Mouse (Mus musculus) kidney, embryonic 16.5 days (tissue): ENCODE data around the gene Adss. TPM values are rescaled to one million over a fixed set of nuclear protein-coding genes. Genes with fewer than 3 reads are reported as not detected.

Source experiments
- ATAC-seq: fragments of 200-750 bp; cut with Nextera tagmentation; 2 replicates; pipeline ENCODE4 v1.8.0; 2017; ENCODE audit warnings: moderate TSS enrichment; ENCODE audit not compliant: low FRiP score, low TSS enrichment
- H3K27ac ChIP-seq: fragments of 300-500 bp; sonication (generic); 2 replicates; pipeline ENCODE4 v1.5.1; 2014; ENCODE audit warnings: low read length
- H3K27me3 ChIP-seq: fragments of 300-500 bp; sonication (generic); 2 replicates; pipeline ENCODE4 v1.6.1; 2014; ENCODE audit warnings: low read length, control low read depth, mixed read lengths; ENCODE audit not compliant: insufficient read depth
- H3K36me3 ChIP-seq: fragments of 300-500 bp; sonication (generic); 2 replicates; pipeline ENCODE4 v1.6.1; 2014; ENCODE audit warnings: low read length, control low read depth, mixed read lengths; ENCODE audit not compliant: insufficient read depth
- H3K4me1 ChIP-seq: fragments of 300-500 bp; sonication (generic); 2 replicates; pipeline ENCODE4 v1.6.1; 2014; ENCODE audit warnings: low read length, control low read depth, mixed read lengths; ENCODE audit not compliant: insufficient read depth
- H3K4me2 ChIP-seq: fragments of 300-500 bp; sonication (generic); replicated peaks from 2 replicates; pipeline ENCODE4 v1.6.1; 2014; ENCODE audit warnings: low read depth, low read length
- H3K4me3 ChIP-seq: fragments of 300-500 bp; sonication (generic); 2 replicates; pipeline ENCODE4 v1.5.1; 2014; ENCODE audit warnings: mild to moderate bottlenecking, low read length
- H3K9ac ChIP-seq: fragments of 300-500 bp; sonication (generic); replicated peaks from 2 replicates; pipeline ENCODE4 v1.6.1; 2014; ENCODE audit warnings: low read length
- H3K9me3 ChIP-seq: fragments of 300-500 bp; sonication (generic); 2 replicates; pipeline ENCODE4 v1.6.1; 2016; ENCODE audit warnings: low read length, control low read depth
- WGBS: fragments of 180-500 bp; shearing (Covaris S2); extraction: QIAGEN DNeasy Blood & Tissue Kit; methylation state at CpG from one replicate; pipeline ENCODE4 v1.1.7; 2014; 5-methylcytosine and 5-hydroxymethylcytosine counted together
- polyA plus RNA-seq: library from polyadenylated mRNA; unstranded; fragments of >200 nt; fragmentation: Nextera tagmentation; extraction: Ambion mirVana; gene quantifications from 2 replicates; pipeline ENCODE4 v1.2.1, GENCODE M21; 2015

Gene Adss
- polyA plus RNA-seq, 1 experiment from 2014 or later, result 50.6 TPM

- Histone ChIP-seq H3K4me2 (no peak overlapping the region), H3K36me3 (peaks cover 36% of the 10 kb centered on the region), H3K27me3 (no peaks in the 10 kb centered on the region), H3K4me3 (no peak overlapping the region), H3K27ac (no peak overlapping the region), H3K9ac (no peak overlapping the region), H3K4me1 (no peaks in the 10 kb centered on the region), H3K9me3 (no peaks in the 10 kb centered on the region)
- 52% methylated on average over 2 of the region's 2 CpGs for WGBS
- no peak for ATAC-seq
Measured at GRCm38 (mm10) chr1:177777397-177777796, 18.9 kb downstream of the Adss start.

GRCm38 (mm10) chr1:177768931-177769330, 27.4 kb downstream of the Adss start:
- Histone ChIP-seq H3K27ac (no peak overlapping the region), H3K4me1 (no peaks in the 10 kb centered on the region), H3K4me2 (no peak overlapping the region), H3K9ac (no peak overlapping the region), H3K36me3 (peaks cover 49% of the 10 kb centered on the region), H3K4me3 (no peak overlapping the region), H3K9me3 (no peaks in the 10 kb centered on the region), H3K27me3 (no peaks in the 10 kb centered on the region)
- no peak for ATAC-seq

- Histone ChIP-seq H3K36me3 (no peaks in the 10 kb centered on the region), H3K9ac (no peak overlapping the region), H3K4me1 (no peaks in the 10 kb centered on the region), H3K9me3 (no peaks in the 10 kb centered on the region), H3K27ac (no peak overlapping the region), H3K27me3 (no peaks in the 10 kb centered on the region), H3K4me3 (no peak overlapping the region), H3K4me2 (no peak overlapping the region)
- 70% methylated on average over 5 of the region's 5 CpGs for WGBS
- no peak for ATAC-seq
Measured at GRCm38 (mm10) chr1:177757249-177757648, 39.1 kb downstream of the Adss start.

GRCm38 (mm10) chr1:177753496-177753895, 42.8 kb downstream of the Adss start:
- Histone ChIP-seq H3K9me3 (peaks cover 22% of the 10 kb centered on the region), H3K27me3 (no peaks in the 10 kb centered on the region), H3K36me3 (peaks cover 8% of the 10 kb centered on the region; the same call in 1 of the 2 replicates), H3K9ac (no peak overlapping the region), H3K4me1 (no peaks in the 10 kb centered on the region), H3K4me3 (no peak overlapping the region), H3K27ac (no peak overlapping the region), H3K4me2 (no peak overlapping the region)
- no peak for ATAC-seq
- 66% methylated on average over 1 of the region's 1 CpGs for WGBS

- WGBS, result 92% methylated on average over 6 of the region's 6 CpGs
Measured at GRCm38 (mm10) chr1:177747869-177748540, 48.3 kb downstream of the Adss start.

GRCm38 (mm10) chr1:177744521-177745325, 51.6 kb downstream of the Adss start:
- Histone ChIP-seq H3K4me2 (no peak overlapping the region), H3K9ac (no peak overlapping the region), H3K27ac (no peak overlapping the region), H3K36me3 (0 out of 2 replicates have a peak, but pooled peaks cover 4% of the 10 kb centered on the region), H3K9me3 (peaks cover 6% of the 10 kb centered on the region), H3K27me3 (no peaks in the 10 kb centered on the region), H3K4me1 (no peaks in the 10 kb centered on the region), H3K4me3 (no peak overlapping the region)
- ATAC-seq, result no peak
- 77% methylated on average over 7 of the region's 7 CpGs for WGBS

More at GRCm38 (mm10) chr1:177747869-177748540, 48.3 kb downstream of the Adss start:
- Histone ChIP-seq H3K4me1 (no peaks in the 10 kb centered on the region), H3K27ac (no peak overlapping the region), H3K27me3 (no peaks in the 10 kb centered on the region), H3K36me3 (peaks cover 12% of the 10 kb centered on the region; the same call in 1 of the 2 replicates), H3K9ac (no peak overlapping the region), H3K4me3 (no peak overlapping the region), H3K4me2 (no peak overlapping the region), H3K9me3 (peaks cover 22% of the 10 kb centered on the region)
- no peak for ATAC-seq

- WGBS, result 64% methylated on average over 1 of the region's 1 CpGs
- H3K9me3 ChIP-seq, result no peaks in the 10 kb centered on the region
- no peak overlapping the region for H3K27ac ChIP-seq
- no peaks in the 10 kb centered on the region for H3K36me3 ChIP-seq
- no peak overlapping the region for H3K4me3 ChIP-seq
- no peak for ATAC-seq
- H3K4me2 ChIP-seq, result no peak overlapping the region
- H3K27me3 ChIP-seq, result no peaks in the 10 kb centered on the region
- H3K4me1 ChIP-seq, result no peaks in the 10 kb centered on the region
- H3K9ac ChIP-seq, result no peak overlapping the region
Measured at GRCm38 (mm10) chr1:177742119-177742518, 54.2 kb downstream of the Adss start.

GRCm38 (mm10) chr1:177740707-177741106, 55.6 kb downstream of the Adss start:
- Histone ChIP-seq H3K27ac (no peak overlapping the region), H3K4me2 (no peak overlapping the region), H3K36me3 (no peaks in the 10 kb centered on the region), H3K9ac (no peak overlapping the region), H3K9me3 (no peaks in the 10 kb centered on the region), H3K4me3 (no peak overlapping the region), H3K4me1 (no peaks in the 10 kb centered on the region), H3K27me3 (no peaks in the 10 kb centered on the region)
- WGBS, result 47% methylated on average over 1 of the region's 1 CpGs
- no peak for ATAC-seq

GRCm38 (mm10) chr1:177737505-177738105, 58.7 kb downstream of the Adss start:
- H3K9me3 ChIP-seq, result no peaks in the 10 kb centered on the region
- H3K4me2 ChIP-seq, result no peak overlapping the region
- H3K27me3 ChIP-seq, result no peaks in the 10 kb centered on the region
- no peak overlapping the region for H3K4me3 ChIP-seq
- no peaks in the 10 kb centered on the region for H3K36me3 ChIP-seq
- H3K4me1 ChIP-seq, result no peaks in the 10 kb centered on the region
- H3K27ac ChIP-seq, result no peak overlapping the region
- H3K9ac ChIP-seq, result no peak overlapping the region
- WGBS, result 58% methylated on average over 6 of the region's 6 CpGs
- ATAC-seq, result no peak

GRCm38 (mm10) chr1:177731973-177732372, 64.3 kb downstream of the Adss start:
- no peaks in the 10 kb centered on the region for H3K36me3 ChIP-seq
- H3K9me3 ChIP-seq, result peaks cover 6% of the 10 kb centered on the region
- H3K27me3 ChIP-seq, result no peaks in the 10 kb centered on the region
- H3K4me1 ChIP-seq, result no peaks in the 10 kb centered on the region
- WGBS, result 93% methylated on average over 3 of the region's 3 CpGs
- no peak overlapping the region for H3K27ac ChIP-seq
- H3K4me2 ChIP-seq, result no peak overlapping the region
- no peak for ATAC-seq
- H3K9ac ChIP-seq, result no peak overlapping the region
- no peak overlapping the region for H3K4me3 ChIP-seq
